Mouse (Mus musculus) spleen, adult 2 months (tissue): ENCODE measurements around the gene Ifitm1. TPM values are rescaled to one million over a fixed set of nuclear protein-coding genes. Genes with fewer than 3 reads are reported as not detected.
"Not testable (repeated sequence)": the region's sequence is repeated elsewhere in the genome, so short reads cannot be mapped to it uniquely, and the experiment has no call there.

ENCODE experiments used
- DNase-seq, 2 experiments: peaks; one replicate each; pipeline versions ENCODE4 v3.0.0 to v3.0.0-alpha.2; 2012 to 2021; ENCODE audit warnings: low spot score in 2 of 2, low read depth in 1 of 2
- H3K27ac ChIP-seq: fragments of 200-500 bp; 2 replicates; pipeline ENCODE4 v1.5.1; 2012; ENCODE audit warnings: low read length, inconsistent platforms; ENCODE audit not compliant: insufficient read depth
- H3K27me3 ChIP-seq: fragments of 200-500 bp; 2 replicates; pipeline ENCODE4 v1.6.1; 2012; ENCODE audit warnings: mild to moderate bottlenecking, moderate library complexity, low read length, inconsistent platforms; ENCODE audit not compliant: control insufficient read depth, insufficient read depth
- H3K36me3 ChIP-seq: fragments of 200-500 bp; 2 replicates; pipeline ENCODE4 v1.6.1; 2012; ENCODE audit warnings: mild to moderate bottlenecking, low read length, inconsistent platforms; ENCODE audit not compliant: control insufficient read depth, insufficient read depth
- H3K4me1 ChIP-seq: fragments of 200-500 bp; 2 replicates; pipeline ENCODE4 v1.6.1; 2011; ENCODE audit warnings: inconsistent platforms; ENCODE audit not compliant: control insufficient read depth, insufficient read depth, insufficient read length
- H3K4me3 ChIP-seq: fragments of 200-500 bp; 2 replicates; pipeline ENCODE4 v1.5.1; 2011; ENCODE audit warnings: mild to moderate bottlenecking, inconsistent platforms; ENCODE audit not compliant: insufficient read depth, insufficient read length; ENCODE audit errors: extremely low read depth
- CTCF ChIP-seq: fragments of 200-500 bp; IDR thresholded peaks from 2 replicates; pipeline ENCODE4 v1.5.1; 2011; ENCODE audit warnings: mild to moderate bottlenecking, inconsistent platforms; ENCODE audit not compliant: insufficient read depth, insufficient read length, insufficient replicate concordance; ENCODE audit errors: extremely low read depth
- POLR2A ChIP-seq: fragments of 200-500 bp; IDR thresholded peaks from 2 replicates; pipeline ENCODE4 v1.6.1; 2011; ENCODE audit warnings: low read depth, low read length, inconsistent platforms
- WGBS: fragments of 180-500 bp; shearing (Covaris S2); methylation state at CpG from one replicate; pipeline ENCODE4 v1.1.7; 2018; 5-methylcytosine and 5-hydroxymethylcytosine counted together
- polyA plus RNA-seq: library from polyadenylated mRNA; depleted of rRNA; stranded (reverse); fragments of >200 nt; gene quantifications from 2 replicates; pipeline ENCODE4 v1.2.3, GENCODE M21; 2012

The Ifitm1 gene
- polyA plus RNA-seq, 1 experiment = 159 TPM

- Histone ChIP-seq H3K4me3 (no peak overlapping the region), H3K27me3 (no peaks in the 10 kb centered on the region), H3K27ac (no peak overlapping the region), H3K36me3 (no peaks in the 10 kb centered on the region), H3K4me1 (0 out of 2 replicates have a peak, but pooled peaks cover 2% of the 10 kb centered on the region)
- 50% methylated on average over 9 of the region's 9 CpGs for WGBS
- TF ChIP-seq CTCF (no peak), POLR2A (no peak)
- DNase-seq = no peak
These were observed 7.9 kb downstream of the Ifitm1 start for GRCm38 (mm10) chr7:140974940-140975339.

GRCm38 (mm10) chr7:140975465-140975864 is 8.4 kb downstream of the Ifitm1 start:
- no peak overlapping the region for H3K27ac ChIP-seq
- 84% methylated on average over 3 of the region's 3 CpGs for WGBS
- H3K27me3 ChIP-seq = no peaks in the 10 kb centered on the region
- H3K36me3 ChIP-seq = no peaks in the 10 kb centered on the region
- no peak overlapping the region for H3K4me3 ChIP-seq
- peaks cover 2% of the 10 kb centered on the region; the same call in 1 of the 2 replicates for H3K4me1 ChIP-seq
- TF ChIP-seq CTCF (no peak), POLR2A (no peak)
- no peak for DNase-seq

GRCm38 (mm10) chr7:140976720-140977119 is 9.7 kb downstream of the Ifitm1 start:
- H3K4me3 ChIP-seq, H3K36me3 ChIP-seq: not testable (repeated sequence)

GRCm38 (mm10) chr7:140981704-140982103 is 14.7 kb downstream of the Ifitm1 start:
- WGBS = 33% methylated on average over 8 of the region's 8 CpGs
- Histone ChIP-seq H3K4me1 (no peaks in the 10 kb centered on the region; the same call in 1 of the 2 replicates), H3K36me3 (no peaks in the 10 kb centered on the region), H3K4me3 (no peak overlapping the region), H3K27me3 (no peaks in the 10 kb centered on the region), H3K27ac (no peak overlapping the region)
- no peak for DNase-seq
- TF ChIP-seq CTCF (no peak), POLR2A (no peak)

More at GRCm38 (mm10) chr7:140976720-140977119, 9.7 kb downstream of the Ifitm1 start:
- H3K4me1 ChIP-seq, H3K27me3 ChIP-seq, DNase-seq, H3K27ac ChIP-seq: not testable (repeated sequence)
- WGBS = 69% methylated on average over 9 of the region's 9 CpGs

- no peaks in the 10 kb centered on the region; the same call in 1 of the 2 replicates for H3K4me1 ChIP-seq
- WGBS = 74% methylated on average over 7 of the region's 7 CpGs
These were observed 15.9 kb downstream of the Ifitm1 start for GRCm38 (mm10) chr7:140982971-140983370.

GRCm38 (mm10) chr7:140987182-140988138 is 20.4 kb downstream of the Ifitm1 start:
- peaks cover 4% of the 10 kb centered on the region; the same call in 1 of the 2 replicates for H3K4me1 ChIP-seq
- 49% methylated on average over 17 of the region's 17 CpGs for WGBS
- no peaks in the 10 kb centered on the region for H3K36me3 ChIP-seq
- no peak for DNase-seq
- no peak overlapping the region for H3K4me3 ChIP-seq
- no peaks in the 10 kb centered on the region for H3K27me3 ChIP-seq
- no peak for TF ChIP-seq POLR2A
- H3K27ac ChIP-seq = no peak overlapping the region

More at GRCm38 (mm10) chr7:140982971-140983370, 15.9 kb downstream of the Ifitm1 start:
- Histone ChIP-seq H3K36me3 (no peaks in the 10 kb centered on the region), H3K27me3 (no peaks in the 10 kb centered on the region), H3K4me3 (no peak overlapping the region), H3K27ac (no peak overlapping the region)
- TF ChIP-seq POLR2A = no peak
- no peak for TF ChIP-seq CTCF
- DNase-seq = no peak

GRCm38 (mm10) chr7:140989022-140989421 is 22.0 kb downstream of the Ifitm1 start:
- no peaks in the 10 kb centered on the region for H3K27me3 ChIP-seq
- H3K4me1 ChIP-seq = peaks cover 4% of the 10 kb centered on the region; the same call in 1 of the 2 replicates
- H3K4me3 ChIP-seq = no peak overlapping the region
- no peaks in the 10 kb centered on the region for H3K36me3 ChIP-seq
- WGBS = 85% methylated on average over 4 of the region's 4 CpGs
- no peak overlapping the region for H3K27ac ChIP-seq
- no peak for DNase-seq
- TF ChIP-seq POLR2A (no peak), CTCF (no peak)
